Mouse (Mus musculus) lung, embryonic 16.5 days (tissue): Measurements from ENCODE around the gene Map3k20. TPM values are rescaled to one million over a fixed set of nuclear protein-coding genes. Genes with fewer than 3 reads are reported as not detected.

Experiments
- ATAC-seq: fragments of 200-750 bp; cut with Nextera tagmentation; 2 replicates; pipeline ENCODE4 v1.8.0; 2017; ENCODE audit warnings: low read depth, mild to moderate bottlenecking, moderate library complexity
- H3K27ac ChIP-seq: fragments of 300-500 bp; sonication (generic); 2 replicates; pipeline ENCODE4 v1.5.1; 2014; ENCODE audit warnings: mild to moderate bottlenecking, control low read depth, low read length
- H3K27me3 ChIP-seq: fragments of 300-500 bp; sonication (generic); 2 replicates; pipeline ENCODE4 v1.6.1; 2014; ENCODE audit warnings: low read depth, low read length, mixed read lengths; ENCODE audit not compliant: control insufficient read depth, insufficient read depth
- H3K36me3 ChIP-seq: fragments of 300-500 bp; sonication (generic); 2 replicates; pipeline ENCODE4 v1.6.1; 2014; ENCODE audit warnings: low read length; ENCODE audit not compliant: control insufficient read depth, insufficient read depth
- H3K4me1 ChIP-seq: fragments of 300-500 bp; sonication (generic); replicated peaks from 2 replicates; pipeline ENCODE4 v1.6.1; 2014; ENCODE audit warnings: low read length, mixed read lengths; ENCODE audit not compliant: control insufficient read depth, insufficient read depth
- H3K4me2 ChIP-seq: fragments of 300-500 bp; sonication (generic); 2 replicates; pipeline ENCODE4 v1.6.1; 2014; ENCODE audit warnings: low read depth, low read length, control low read depth
- H3K4me3 ChIP-seq: fragments of 300-500 bp; sonication (generic); 2 replicates; pipeline ENCODE4 v1.5.1; 2014; ENCODE audit warnings: mild to moderate bottlenecking, low read length, control low read depth
- H3K9ac ChIP-seq: fragments of 300-500 bp; sonication (generic); 2 replicates; pipeline ENCODE4 v1.6.1; 2014; ENCODE audit warnings: low read length, control low read depth
- H3K9me3 ChIP-seq: fragments of 300-500 bp; sonication (generic); 2 replicates; pipeline ENCODE4 v1.6.1; 2016; ENCODE audit warnings: low read length; ENCODE audit not compliant: control insufficient read depth
- WGBS: fragments of 180-500 bp; shearing (Covaris S2); extraction: QIAGEN DNeasy Blood & Tissue Kit; methylation state at CpG from one replicate; pipeline ENCODE4 v1.1.7; 2014; 5-methylcytosine and 5-hydroxymethylcytosine counted together
- polyA plus RNA-seq: library from polyadenylated mRNA; unstranded; fragments of >200 nt; fragmentation: Nextera tagmentation; extraction: Ambion mirVana; gene quantifications from 2 replicates; pipeline ENCODE4 v1.2.1, GENCODE M21; 2015

Gene Map3k20
- polyA plus RNA-seq, 1 experiment from 2014 or later: 31.6 TPM

DNA sequence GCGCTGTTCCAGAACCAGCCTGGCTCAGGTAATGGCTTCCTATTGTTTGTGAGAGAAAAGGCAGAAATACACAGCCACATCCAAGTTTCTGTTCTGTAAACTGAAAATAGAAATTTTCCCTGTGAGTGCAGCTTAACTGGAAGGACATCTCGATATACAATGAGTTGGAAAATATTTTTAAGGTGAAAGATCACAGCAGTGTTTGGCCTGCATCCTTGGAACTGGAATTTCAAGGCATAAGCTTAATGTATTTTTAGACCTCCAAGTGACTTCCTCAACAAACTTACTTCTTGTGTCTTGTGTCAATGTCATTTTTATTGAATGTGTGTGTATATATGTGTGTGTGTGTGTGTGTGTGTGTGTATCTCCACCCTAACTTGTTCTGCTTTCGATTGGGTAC is 90.4 kb downstream of the Map3k20 start:
- Histone ChIP-seq H3K4me3 (no peak overlapping the region), H3K4me2 (no peak overlapping the region), H3K36me3 (peaks cover 20% of the 10 kb centered on the region; the same call in 1 of the 2 replicates), H3K4me1 (peaks cover 4% of the 10 kb centered on the region; the same call in 1 of the 2 replicates), H3K9ac (no peak overlapping the region), H3K9me3 (no peaks in the 10 kb centered on the region), H3K27ac (peak overlapping the region; percentile 69), H3K27me3 (no peaks in the 10 kb centered on the region)
- 66% methylated on average over 3 of the region's 3 CpGs for WGBS
- peak; percentile 23; the same call in 1 of the 2 replicates for ATAC-seq

DNA sequence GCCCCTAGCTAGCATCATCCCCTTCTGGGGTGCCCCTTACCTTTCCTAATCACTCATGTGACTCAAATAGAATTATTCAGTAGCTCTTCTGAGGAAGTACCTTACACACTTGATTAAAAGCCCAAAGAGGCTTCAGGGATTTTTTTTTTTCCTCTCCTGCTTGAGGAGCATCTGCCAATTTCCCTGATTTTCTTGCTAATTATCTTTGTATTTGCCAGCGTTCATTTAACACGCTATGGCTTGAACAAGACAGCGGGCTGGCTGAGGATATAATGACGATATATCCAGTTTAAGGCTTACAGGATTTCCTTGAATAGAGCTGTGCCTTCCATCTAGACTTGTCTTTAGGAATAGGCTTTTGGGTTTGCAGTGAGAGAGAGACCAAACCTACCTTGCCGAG is 91.5 kb downstream of the Map3k20 start:
- ATAC-seq: no peak
- H3K4me1 ChIP-seq: peaks cover 4% of the 10 kb centered on the region; the same call in 1 of the 2 replicates
- no peaks in the 10 kb centered on the region for H3K9me3 ChIP-seq
- H3K27me3 ChIP-seq: no peaks in the 10 kb centered on the region
- H3K9ac ChIP-seq: no peak overlapping the region
- peaks cover 18% of the 10 kb centered on the region; the same call in 1 of the 2 replicates for H3K36me3 ChIP-seq
- no peak overlapping the region for H3K27ac ChIP-seq
- no peak overlapping the region for H3K4me2 ChIP-seq
- WGBS: 95% methylated on average over 5 of the region's 5 CpGs
- no peak overlapping the region for H3K4me3 ChIP-seq

GRCm38 (mm10) chr2:72379425-72379824 is 94.0 kb downstream of the Map3k20 start:
- ATAC-seq: no peak
- H3K4me1 ChIP-seq: peaks cover 8% of the 10 kb centered on the region
- WGBS: 92% methylated on average over 11 of the region's 11 CpGs
- no peaks in the 10 kb centered on the region for H3K27me3 ChIP-seq
- no peak overlapping the region for H3K9ac ChIP-seq
- H3K27ac ChIP-seq: no peak overlapping the region
- H3K4me3 ChIP-seq: no peak overlapping the region
- H3K9me3 ChIP-seq: no peaks in the 10 kb centered on the region
- H3K36me3 ChIP-seq: peaks cover 21% of the 10 kb centered on the region; the same call in 1 of the 2 replicates
- H3K4me2 ChIP-seq: no peak overlapping the region

DNA sequence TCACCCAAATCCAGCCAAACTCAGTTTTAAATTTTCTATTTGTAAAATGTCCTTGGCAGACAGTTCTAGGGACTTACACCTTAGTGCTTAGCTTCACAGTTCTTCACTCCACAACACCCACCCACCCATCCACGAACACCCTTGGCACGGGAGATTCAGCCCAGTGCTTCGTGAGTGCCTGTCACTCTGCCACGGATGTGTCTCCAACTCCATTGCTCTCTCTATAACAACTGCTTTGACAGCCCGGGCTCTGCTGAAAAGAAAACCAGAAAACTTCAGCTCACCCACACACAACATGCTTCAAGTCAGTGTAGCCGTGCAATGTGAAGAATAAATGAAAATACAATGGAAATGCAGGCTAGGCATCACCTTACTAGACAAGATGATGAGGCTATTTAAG is 97.2 kb downstream of the Map3k20 start:
- Histone ChIP-seq H3K27me3 (no peaks in the 10 kb centered on the region), H3K4me2 (no peak overlapping the region), H3K4me3 (no peak overlapping the region), H3K9me3 (no peaks in the 10 kb centered on the region), H3K36me3 (peaks cover 21% of the 10 kb centered on the region; the same call in 1 of the 2 replicates), H3K9ac (no peak overlapping the region), H3K27ac (no peak overlapping the region; the same call in 1 of the 2 replicates), H3K4me1 (peaks cover 4% of the 10 kb centered on the region; the same call in 1 of the 2 replicates)
- WGBS: 52% methylated on average over 6 of the region's 6 CpGs
- ATAC-seq: no peak

DNA sequence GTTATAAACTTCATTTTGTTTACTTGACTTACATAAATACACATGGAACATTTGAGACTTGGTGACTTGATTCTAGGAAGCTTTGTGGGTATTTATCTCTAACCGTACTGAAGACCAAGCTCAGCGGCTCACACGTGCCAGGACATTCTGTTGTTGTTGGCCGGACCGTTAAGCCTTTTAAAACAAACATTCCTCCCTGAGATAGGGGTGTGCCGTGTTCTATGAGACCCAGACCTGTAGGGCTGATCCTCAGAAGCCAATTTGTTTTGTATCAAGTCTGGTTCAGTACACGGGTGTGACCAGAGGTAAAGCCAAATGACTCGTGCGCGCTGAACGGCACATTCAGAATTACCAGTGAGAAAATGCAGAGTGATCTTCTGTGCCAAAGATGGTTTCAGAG is 97.9 kb downstream of the Map3k20 start:
- H3K4me1 ChIP-seq: peaks cover 4% of the 10 kb centered on the region; the same call in 1 of the 2 replicates

DNA sequence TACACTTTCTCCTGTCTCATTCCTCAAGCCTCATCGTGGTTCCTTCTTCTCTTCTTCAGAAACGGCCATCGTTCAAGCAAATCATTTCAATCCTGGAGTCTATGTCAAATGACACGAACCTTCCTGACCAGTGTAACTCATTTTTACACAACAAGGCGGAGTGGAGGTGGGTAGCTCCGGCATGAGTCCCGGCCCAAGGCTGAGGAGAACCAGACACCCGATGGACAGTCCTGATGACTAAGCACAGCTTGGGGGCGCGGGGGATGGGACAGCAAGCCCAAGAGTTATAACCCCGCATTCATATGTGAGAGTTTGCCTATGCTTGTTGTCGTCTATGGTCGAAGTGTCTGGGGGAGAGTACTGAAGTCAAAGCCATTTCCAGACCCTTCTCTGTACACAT is 104.0 kb downstream of the Map3k20 start:
- peaks cover 6% of the 10 kb centered on the region for H3K36me3 ChIP-seq
- no peak overlapping the region for H3K4me3 ChIP-seq
- H3K9me3 ChIP-seq: no peaks in the 10 kb centered on the region
- peak; percentile 51 for ATAC-seq
- no peak overlapping the region for H3K9ac ChIP-seq
- WGBS: 85% methylated on average over 13 of the region's 13 CpGs
- H3K4me2 ChIP-seq: no peak overlapping the region
- H3K27ac ChIP-seq: no peak overlapping the region
- H3K27me3 ChIP-seq: no peaks in the 10 kb centered on the region
- H3K4me1 ChIP-seq: peaks cover 14% of the 10 kb centered on the region

More for the DNA sequence above, 97.9 kb downstream of the Map3k20 start:
- Histone ChIP-seq H3K4me3 (no peak overlapping the region), H3K36me3 (peaks cover 21% of the 10 kb centered on the region; the same call in 1 of the 2 replicates), H3K9me3 (no peaks in the 10 kb centered on the region), H3K4me2 (no peak overlapping the region), H3K27me3 (no peaks in the 10 kb centered on the region), H3K27ac (no peak overlapping the region), H3K9ac (no peak overlapping the region)
- 55% methylated on average over 11 of the region's 11 CpGs for WGBS
- no peak for ATAC-seq

- H3K9me3 ChIP-seq: no peaks in the 10 kb centered on the region
- no peak overlapping the region for H3K9ac ChIP-seq
- no peak overlapping the region for H3K4me3 ChIP-seq
- peak; percentile 71; the same call in 1 of the 2 replicates for ATAC-seq
- H3K4me2 ChIP-seq: no peak overlapping the region
- WGBS: 16% methylated on average over 9 of the region's 9 CpGs
- H3K4me1 ChIP-seq: peaks cover 14% of the 10 kb centered on the region
- no peak overlapping the region for H3K27ac ChIP-seq
- no peaks in the 10 kb centered on the region for H3K27me3 ChIP-seq
- H3K36me3 ChIP-seq: peaks cover 10% of the 10 kb centered on the region
Observed at GRCm38 (mm10) chr2:72389942-72390341, 104.5 kb downstream of the Map3k20 start.

DNA sequence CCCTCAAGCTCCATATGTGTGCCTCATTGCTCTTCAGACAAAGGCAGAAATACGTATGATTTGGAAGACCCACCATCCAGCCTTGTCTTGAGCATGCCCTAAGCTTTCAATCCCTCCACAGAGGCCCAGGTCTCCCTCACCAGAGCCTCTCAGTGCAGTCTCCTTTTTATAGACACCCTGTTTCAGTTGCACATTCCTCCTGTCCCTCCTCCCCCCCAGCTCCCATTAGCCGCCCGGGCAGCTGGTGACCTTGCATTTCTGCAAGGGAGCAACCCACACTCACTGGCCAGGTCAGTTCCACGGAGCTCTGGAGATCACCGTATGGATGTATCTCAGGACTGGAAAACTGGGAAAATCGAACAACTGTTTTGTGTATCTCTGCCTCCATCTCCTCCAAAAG is 105.0 kb downstream of the Map3k20 start:
- 44% methylated on average over 6 of the region's 6 CpGs for WGBS
- H3K9ac ChIP-seq: no peak overlapping the region
- no peak overlapping the region for H3K4me3 ChIP-seq
- H3K36me3 ChIP-seq: peaks cover 14% of the 10 kb centered on the region
- H3K27me3 ChIP-seq: no peaks in the 10 kb centered on the region
- ATAC-seq: no peak
- no peak overlapping the region for H3K27ac ChIP-seq
- peaks cover 14% of the 10 kb centered on the region for H3K4me1 ChIP-seq
- H3K4me2 ChIP-seq: no peak overlapping the region
- no peaks in the 10 kb centered on the region for H3K9me3 ChIP-seq

DNA sequence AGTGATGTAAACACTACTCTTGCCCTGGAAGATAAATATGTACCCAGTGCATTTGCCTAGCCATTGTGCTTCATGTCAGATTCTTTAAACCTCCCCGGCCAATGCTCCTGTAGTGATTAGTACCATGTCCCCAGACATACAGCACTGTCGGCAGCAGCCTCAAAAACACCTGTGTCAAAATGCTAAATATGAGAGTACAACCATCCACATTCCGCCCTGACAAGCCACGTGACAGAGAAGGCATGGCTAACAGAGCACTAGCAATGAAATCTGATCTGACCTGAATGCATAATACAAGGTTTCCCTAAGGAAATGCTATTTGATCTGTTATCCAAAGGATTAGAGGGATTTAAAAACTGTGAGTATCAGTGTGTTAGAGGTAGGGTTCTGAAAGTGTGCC is 105.6 kb downstream of the Map3k20 start:
- H3K4me3 ChIP-seq: no peak overlapping the region
- H3K27ac ChIP-seq: no peak overlapping the region
- H3K4me2 ChIP-seq: no peak overlapping the region
- H3K4me1 ChIP-seq: peaks cover 14% of the 10 kb centered on the region
- H3K27me3 ChIP-seq: no peaks in the 10 kb centered on the region
- H3K36me3 ChIP-seq: peaks cover 18% of the 10 kb centered on the region
- H3K9me3 ChIP-seq: no peaks in the 10 kb centered on the region
- no peak for ATAC-seq
- H3K9ac ChIP-seq: no peak overlapping the region
- 42% methylated on average over 4 of the region's 4 CpGs for WGBS

GRCm38 (mm10) chr2:72391721-72392120 is 106.3 kb downstream of the Map3k20 start:
- no peak overlapping the region for H3K4me2 ChIP-seq
- WGBS: 90% methylated on average over 2 of the region's 2 CpGs
- peaks cover 14% of the 10 kb centered on the region for H3K4me1 ChIP-seq
- H3K27ac ChIP-seq: no peak overlapping the region
- ATAC-seq: no peak
- H3K27me3 ChIP-seq: no peaks in the 10 kb centered on the region
- H3K9me3 ChIP-seq: no peaks in the 10 kb centered on the region
- peaks cover 19% of the 10 kb centered on the region for H3K36me3 ChIP-seq
- H3K4me3 ChIP-seq: no peak overlapping the region
- H3K9ac ChIP-seq: no peak overlapping the region
